Mouse (Mus musculus): ENCODE results near the gene Trpv2.

Trpv2 gene

GRCm38 (mm10) chr11:62646958-62647515, 72.8 kb downstream of the Trpv2 start:
- in situ Hi-C loops (cut with MboI, MseI), result loop anchor here (5.0 kb wide), 1 partner anchor 35 kb away; no protein-coding TSS in a partner anchor

DNA sequence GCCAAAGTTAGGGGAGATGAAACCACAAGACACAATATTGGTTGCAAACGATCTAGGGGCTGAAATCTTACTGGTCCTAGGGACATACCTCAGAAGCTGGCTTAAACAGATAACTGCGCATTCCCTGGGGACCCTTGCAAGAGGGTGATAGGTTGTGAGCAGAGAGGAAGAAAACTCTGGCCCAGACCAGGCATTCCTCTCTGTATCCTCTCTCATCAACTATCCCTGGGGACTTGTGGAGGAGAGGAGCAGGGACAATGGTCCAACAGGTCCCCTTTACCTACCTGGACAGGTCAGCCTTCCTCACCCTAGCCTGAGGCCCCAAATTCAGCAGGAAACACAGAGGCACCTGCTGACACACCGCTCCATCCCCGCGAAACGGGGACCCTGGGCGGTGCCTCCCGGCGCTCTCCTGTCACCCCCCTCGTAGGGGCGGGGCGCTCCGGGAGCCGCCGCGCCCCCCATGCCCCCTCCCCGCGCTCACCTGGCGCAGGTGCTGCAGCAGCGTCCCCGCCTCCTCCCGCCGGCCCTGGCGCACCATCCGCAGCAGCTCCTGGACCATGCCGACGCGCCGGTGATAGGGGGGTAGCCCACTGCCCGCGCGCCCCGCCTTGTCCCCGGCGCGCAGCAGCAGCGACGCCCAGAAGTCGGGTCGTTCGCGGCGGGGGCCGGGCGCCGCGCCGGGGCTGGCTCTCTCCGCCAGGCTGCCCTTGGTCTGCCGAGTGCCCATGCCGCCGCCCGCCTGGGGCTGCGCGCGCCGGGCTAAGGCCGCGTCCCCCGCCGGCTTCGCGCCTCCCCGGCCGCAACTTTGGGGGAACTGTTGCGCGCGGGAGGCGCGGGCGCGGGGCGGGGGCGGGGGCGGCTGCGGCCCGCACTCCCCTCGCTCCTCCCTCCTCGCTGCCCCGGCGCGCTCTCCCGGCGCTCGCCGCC, 73.6 kb downstream of the Trpv2 start, which contains the start of gene Lrrc75a:
TSS of gene Lrrc75a (minus strand) at position 863 of the 930 bp plus-strand sequence.
- in situ Hi-C loops (cut with MboI, MseI), result loop anchor here (5.0 kb wide), 1 partner anchor 36 kb away; no protein-coding TSS in a partner anchor

- in situ Hi-C loops (cut with MboI, MseI), result loop anchor here (5.0 kb wide), 1 partner anchor 36 kb away; no protein-coding TSS in a partner anchor
Observed at GRCm38 (mm10) chr11:62648591-62649391, 74.5 kb downstream of the Trpv2 start, which contains the start of gene Mmgt2. Gene Mmgt2, plus strand, starts transcription at chr11:62648664.

DNA sequence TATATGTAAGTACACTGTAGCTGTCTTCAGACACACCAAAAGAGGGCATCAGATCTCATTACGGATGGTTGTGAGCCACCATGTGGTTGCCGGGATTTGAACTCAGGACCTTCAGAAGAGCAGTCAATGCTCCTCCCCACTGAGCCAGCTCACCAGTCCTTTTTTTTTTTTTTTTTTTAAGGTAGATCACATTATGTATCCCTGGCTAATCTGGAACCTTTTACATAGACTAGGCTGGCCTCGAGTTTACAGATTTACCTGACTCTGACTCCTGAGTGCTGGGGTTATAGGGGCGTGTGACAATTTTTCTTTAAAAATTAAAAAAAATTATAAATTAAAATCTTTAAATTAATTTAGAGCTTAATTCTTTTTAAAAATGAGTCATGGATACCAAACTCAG, 75.5 kb downstream of the Trpv2 start:
- in situ Hi-C loops (cut with MboI, MseI), result loop anchor here (5.0 kb wide), 1 partner anchor 38 kb away; no protein-coding TSS in a partner anchor

Data from T-helper 1 cell (primary cell).